Mouse (Mus musculus) heart, postnatal 25 days (tissue): ENCODE data around the gene Fam187a. TPM values are rescaled to one million over a fixed set of nuclear protein-coding genes. Genes with fewer than 3 reads are reported as not detected.

Experiments used
- DNase-seq: peaks from one replicate; pipeline ENCODE4 v3.0.0; 2022; ENCODE audit warnings: low spot score
- intact Hi-C: fragments of 180-260 bp; cut with DNase I; formaldehyde crosslinking; loops from one replicate; pipeline ENCODE4 v1.15.1; 2025
- total RNA-seq, 2 experiments: library from RNA; stranded (reverse); gene quantifications; 2 replicates each; pipeline ENCODE4 v1.2.3; 2021

Gene Fam187a
- total RNA-seq: not detected

- DNase-seq: no peak
- intact Hi-C loops: no loop called here
These were observed at the start of gene Fam187a for GRCm38 (mm10) chr11:102884616-102885219. Gene Fam187a (plus strand): TSS chr11:102885169.

DNA sequence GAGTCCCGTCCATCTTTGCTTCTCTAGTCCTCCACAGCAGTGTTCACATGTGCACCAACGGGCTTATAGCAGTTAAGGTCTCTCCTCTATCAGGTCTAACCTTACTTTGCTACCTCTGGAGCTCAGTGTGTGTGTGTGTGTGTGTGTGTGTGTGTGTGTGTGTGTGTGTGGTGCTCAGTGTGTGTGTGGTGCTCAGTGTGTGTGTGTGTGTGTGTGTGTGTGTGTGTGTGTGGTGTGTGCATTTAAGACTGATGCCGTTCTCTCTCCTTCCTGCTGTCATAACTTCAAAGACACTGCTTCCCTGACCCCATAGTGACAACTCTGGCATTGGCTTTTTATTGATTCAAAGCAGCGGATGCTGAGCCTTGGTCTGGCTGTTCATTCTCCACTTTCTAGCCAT lies 49.4 kb upstream of the Fam187a start, which contains the start of gene Higd1b:
Gene Higd1b (plus strand): TSS at position 301 of the 400 bp plus-strand sequence.
- DNase-seq: no peak
- intact Hi-C loops: no loop called here

DNA sequence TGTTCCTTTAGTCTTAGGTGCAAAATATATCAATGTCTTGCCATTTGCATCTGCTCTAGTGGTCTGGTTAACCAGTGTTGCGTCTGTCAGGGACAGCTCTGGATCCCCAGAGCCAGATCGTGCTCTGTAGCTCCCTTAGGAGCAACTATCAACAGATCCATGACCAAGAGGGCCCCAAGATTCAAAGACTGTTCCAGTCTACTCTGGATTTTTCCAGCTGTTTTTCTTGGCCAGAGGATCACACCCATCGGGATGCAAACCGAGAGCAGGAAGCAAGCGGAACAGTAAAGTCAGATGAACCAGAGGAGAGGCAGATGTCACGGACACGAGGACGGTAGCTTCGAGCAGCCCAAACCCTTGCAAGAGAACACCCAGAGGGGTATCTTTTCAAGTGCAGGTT lies 48.8 kb upstream of the Fam187a start:
- intact Hi-C loops: no loop called here
- DNase-seq: no peak

DNA sequence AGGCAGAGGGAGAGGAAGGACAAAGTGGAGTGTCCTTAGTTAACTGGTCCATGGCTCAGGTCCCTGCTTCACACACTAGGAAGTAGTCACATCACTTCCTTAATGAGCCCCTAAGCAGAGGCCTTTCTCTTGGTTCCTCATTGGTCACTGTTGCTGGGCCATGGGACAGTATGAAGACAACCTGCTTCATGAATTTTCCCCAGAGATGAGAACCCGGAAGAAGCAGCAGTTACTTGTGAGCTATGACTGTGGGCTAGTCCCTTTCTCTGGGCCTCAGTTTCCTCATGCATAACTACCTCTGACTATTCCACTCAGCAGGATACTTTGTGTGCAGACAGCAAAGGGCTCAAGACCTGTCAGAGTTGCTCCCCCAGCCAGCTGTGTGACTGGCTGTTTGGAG lies 47.6 kb upstream of the Fam187a start:
- DNase-seq: no peak
- intact Hi-C loops: no loop called here

- no peak for DNase-seq
- intact Hi-C loops: no loop called here
These were observed 46.8 kb upstream of the Fam187a start for GRCm38 (mm10) chr11:102838126-102838525.

DNA sequence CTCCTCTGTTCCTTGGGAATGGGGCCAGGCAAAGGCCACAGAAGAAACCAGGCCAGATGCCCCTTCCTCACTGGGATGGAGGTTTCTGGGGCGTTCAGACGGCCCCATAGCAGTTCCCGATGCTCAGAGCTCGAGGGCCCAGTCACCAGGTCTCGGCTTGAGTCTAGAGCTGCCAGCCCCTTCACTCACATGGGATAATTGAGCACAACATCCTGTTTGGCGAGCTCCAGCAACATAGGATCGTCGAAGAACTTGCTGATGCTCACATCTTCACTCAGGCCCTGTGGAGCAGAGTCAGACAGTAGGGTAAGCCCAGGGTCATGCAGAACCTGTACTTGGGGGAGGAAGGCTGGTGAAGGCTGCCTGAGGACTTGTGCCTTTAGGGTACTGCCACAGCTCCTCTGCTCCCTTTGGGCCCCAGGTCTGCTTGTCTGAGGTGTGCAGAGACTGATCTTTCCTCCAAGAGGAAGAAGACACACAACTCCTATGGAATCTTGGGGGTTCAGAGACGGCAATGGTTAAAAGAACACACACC lies 46.3 kb upstream of the Fam187a start:
- no peak for DNase-seq
- intact Hi-C loops: no loop called here

DNA sequence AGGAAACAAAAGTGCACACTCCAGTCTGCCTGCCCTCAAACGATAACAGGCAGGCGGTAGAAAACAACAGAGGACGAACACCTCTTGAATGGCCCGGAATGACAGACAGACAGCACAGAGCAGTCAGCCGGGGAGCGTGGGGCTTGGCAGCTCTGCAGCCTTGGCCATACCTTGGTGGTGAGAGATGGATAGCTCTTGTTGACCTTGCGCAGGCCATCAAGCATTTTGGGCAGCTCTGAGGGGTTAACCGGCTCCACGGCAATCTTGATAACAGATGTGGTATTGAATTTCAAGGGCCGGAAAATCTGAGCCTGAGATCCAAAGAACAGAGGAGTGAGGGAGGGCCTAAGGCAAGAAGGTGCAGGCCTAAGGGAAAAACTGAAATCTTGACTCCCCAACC lies 39.0 kb upstream of the Fam187a start:
- intact Hi-C loops: no loop called here
- DNase-seq: no peak

DNA sequence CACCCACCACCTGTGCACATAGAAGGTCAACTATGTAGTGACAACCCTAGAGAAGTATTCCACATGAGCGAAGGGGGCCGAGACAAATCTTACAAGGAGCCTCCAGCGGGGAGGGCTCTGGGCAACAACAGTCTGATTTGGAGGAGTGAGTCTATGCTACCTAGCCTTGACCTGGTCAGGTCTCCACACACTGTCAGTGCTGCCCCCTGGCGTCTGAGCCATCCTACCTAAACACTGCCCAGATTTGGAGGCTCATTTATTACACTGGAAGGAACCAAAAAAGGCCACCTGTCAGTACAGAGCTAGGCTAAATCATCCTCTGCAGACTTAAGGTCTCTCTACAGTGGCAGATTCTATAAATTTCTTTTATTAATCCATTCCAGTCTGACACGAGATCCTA lies 33.1 kb upstream of the Fam187a start:
- intact Hi-C loops: loop anchor here (1.0 kb wide), 1 partner anchor 75 kb away; no protein-coding TSS in a partner anchor
- DNase-seq: no peak

GRCm38 (mm10) chr11:102853760-102854159 lies 31.2 kb upstream of the Fam187a start:
- no peak for DNase-seq
- intact Hi-C loops: no loop called here

DNA sequence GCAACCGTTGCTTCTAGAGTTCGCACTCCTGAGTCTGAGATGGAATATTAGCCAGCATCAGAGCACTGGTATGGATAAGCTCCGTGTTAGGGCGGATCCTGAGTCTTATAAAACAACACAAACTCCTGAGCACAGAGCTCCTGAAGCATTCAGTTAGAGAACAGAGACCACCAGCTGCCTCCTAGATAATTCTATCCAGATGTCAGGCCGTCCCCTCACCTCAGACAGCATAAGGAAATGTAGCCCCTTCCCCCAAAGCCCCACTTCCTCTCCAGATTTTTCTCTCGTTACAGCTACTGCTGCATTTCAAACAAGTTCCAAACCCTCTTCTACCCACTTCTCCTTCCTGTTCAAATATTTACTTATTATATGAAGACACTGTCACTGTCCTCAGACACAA lies 29.0 kb upstream of the Fam187a start:
- intact Hi-C loops: no loop called here

GRCm38 (mm10) chr11:102858951-102859350 lies 26.0 kb upstream of the Fam187a start:
- DNase-seq: no peak
- intact Hi-C loops: no loop called here

More for the DNA sequence above, 29.0 kb upstream of the Fam187a start:
- DNase-seq: no peak

DNA sequence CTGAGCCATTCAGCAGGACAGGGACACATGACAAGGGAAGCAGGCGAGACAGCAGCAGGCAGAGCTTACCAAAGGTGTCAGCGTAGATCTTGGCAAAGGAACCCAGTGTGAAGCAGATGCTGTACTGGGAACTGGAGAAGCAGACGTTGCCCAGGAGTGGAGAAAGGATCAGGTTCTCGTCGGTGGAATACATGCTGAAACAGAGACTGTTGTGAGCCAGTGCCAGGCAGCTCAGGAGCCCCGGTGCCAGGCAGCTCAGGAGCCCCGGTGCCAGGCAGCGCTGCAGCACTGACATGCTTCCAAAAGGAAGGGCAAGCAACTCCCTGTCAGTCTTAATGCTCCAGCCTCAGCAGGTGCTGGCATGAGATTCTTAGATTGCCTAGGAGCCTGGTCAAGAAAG lies 25.0 kb upstream of the Fam187a start:
- no peak for DNase-seq
- intact Hi-C loops: no loop called here

- intact Hi-C loops: loop anchor here (1.0 kb wide), 1 partner anchor 90 kb away; no protein-coding TSS in a partner anchor
- no peak for DNase-seq
These were observed 20.7 kb upstream of the Fam187a start for GRCm38 (mm10) chr11:102864272-102864671.

DNA sequence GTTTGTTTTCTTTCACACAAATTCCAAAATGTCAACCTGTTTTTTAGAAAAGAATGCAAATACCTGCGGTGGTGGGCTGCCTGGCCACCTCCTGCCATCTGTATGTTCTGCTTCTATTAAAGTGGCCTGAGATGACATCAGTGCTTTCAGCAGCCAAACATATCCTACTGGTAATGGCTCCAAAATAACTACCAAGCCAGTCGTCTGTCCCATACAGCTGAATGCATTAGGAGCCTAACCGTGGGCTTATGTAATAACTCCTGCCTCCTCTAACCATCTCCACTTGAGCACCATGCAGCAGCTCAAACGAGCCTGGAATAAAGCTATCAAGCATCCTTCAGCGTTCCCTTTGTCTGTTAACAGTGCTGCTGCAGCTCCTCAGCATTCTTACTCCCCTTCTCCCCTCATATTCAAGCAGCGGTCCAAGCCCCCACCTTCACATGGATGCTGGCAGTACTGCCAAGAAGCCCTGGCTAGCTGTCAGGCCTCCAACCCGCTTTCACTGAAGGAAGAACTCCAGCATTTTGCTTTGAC lies 10.1 kb upstream of the Fam187a start:
- DNase-seq: no peak
- intact Hi-C loops: no loop called here

DNA sequence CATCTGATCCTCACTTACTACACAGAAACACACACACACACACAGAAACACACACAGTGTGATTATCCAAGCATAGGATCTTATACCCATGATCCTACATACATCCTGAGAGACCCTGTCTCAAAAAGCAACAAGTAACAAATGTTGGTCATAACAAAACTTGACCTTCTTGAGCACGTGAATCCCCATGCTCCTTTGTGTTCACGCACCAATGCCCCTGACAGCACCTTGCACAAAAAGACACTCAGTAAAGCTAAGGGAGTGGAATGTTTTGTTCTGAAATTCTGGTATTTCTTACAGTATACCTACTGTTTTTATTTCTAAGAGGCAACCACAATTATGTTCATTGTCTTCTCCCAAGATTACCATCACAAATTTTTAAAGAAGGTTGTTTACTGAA lies 5.4 kb upstream of the Fam187a start:
- no peak for DNase-seq
- intact Hi-C loops: no loop called here

GRCm38 (mm10) chr11:102880585-102881313 lies 4.2 kb upstream of the Fam187a start, which contains the start of the genes Eftud2 and Ccdc103:
Gene Eftud2 (minus strand): TSS chr11:102880985.
Gene Ccdc103 (plus strand): TSS chr11:102881204.
- intact Hi-C loops: no loop called here
- DNase-seq: peak; percentile 79

DNA sequence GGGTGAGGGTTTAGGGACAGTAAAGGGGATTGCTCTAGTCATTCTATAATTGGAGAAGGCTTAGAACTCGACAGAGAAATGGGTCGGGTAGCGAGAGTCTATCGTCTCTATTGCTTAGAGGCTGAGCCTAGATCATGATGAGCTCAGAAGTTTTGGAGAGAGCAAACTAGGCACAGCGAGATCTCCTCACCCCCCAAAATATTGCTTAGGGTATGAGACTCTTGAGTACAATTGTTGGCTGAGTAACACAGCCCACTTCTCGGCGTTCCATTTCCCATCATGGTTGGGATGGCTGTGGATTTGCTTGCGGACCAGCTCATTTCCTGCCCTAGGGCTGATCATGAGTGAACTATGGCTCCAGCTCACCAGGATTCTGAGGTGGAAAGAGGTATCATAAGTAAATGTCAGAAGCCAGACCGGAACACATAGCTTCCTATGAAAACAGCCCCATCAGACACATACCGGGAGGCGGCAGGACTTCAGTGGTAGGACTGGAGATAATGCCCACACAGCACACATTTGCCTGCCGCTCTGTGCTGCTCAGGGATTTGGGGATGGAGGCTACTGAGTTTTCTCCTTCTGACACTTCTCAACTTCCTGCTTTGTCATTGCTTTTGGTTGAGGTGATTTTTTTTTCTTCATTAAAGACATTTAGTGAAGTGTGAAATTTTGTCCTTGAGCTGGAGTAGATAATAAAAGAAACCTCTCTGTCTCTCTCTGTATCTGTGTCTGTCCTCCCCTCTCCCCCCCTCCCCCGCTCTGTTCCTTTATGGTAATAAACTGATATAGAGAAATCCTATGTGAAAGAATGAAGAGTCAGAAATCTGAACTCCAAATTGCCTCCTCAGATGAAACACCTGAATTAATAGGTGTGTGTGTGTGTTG lies 3.4 kb upstream of the Fam187a start:
- DNase-seq: no peak
- intact Hi-C loops: no loop called here

- no peak for DNase-seq
- intact Hi-C loops: no loop called here
These were observed 2.5 kb downstream of the Fam187a start for GRCm38 (mm10) chr11:102887433-102887832.

DNA sequence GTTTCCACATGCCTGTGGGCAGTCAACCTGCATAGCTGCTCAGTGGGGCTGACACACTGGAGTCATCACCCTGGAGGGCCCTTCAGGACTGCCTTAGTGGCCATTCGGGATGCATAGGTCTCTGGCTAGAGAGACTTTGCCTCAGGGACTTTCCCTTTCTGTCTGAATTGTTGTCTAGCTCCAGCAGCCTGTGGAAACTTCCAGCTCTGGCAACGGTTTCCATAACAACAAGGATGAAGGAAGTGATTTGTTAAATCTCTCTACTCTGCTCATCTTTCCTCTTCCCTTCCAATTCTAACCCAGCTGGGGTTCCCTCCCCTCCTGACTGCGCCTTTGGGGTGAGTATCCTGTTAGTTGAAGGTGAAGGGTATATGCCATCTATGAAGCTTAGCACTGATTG lies 3.2 kb downstream of the Fam187a start:
- intact Hi-C loops: no loop called here
- DNase-seq: no peak

- no peak for DNase-seq
- intact Hi-C loops: no loop called here
These were observed 5.1 kb downstream of the Fam187a start for GRCm38 (mm10) chr11:102890096-102890495.
